Mouse (Mus musculus) lung, adult 2 months (tissue): ENCODE results near the gene Vrk3. TPM values are rescaled to one million over a fixed set of nuclear protein-coding genes. Genes with fewer than 3 reads are reported as not detected.

Experiments used
- DNase-seq: peaks from one replicate; pipeline ENCODE4 v3.0.0; 2022
- H3K4me1 ChIP-seq: fragments of 200-500 bp; 2 replicates; pipeline ENCODE4 v1.6.1; 2011; ENCODE audit warnings: low read length; ENCODE audit not compliant: control insufficient read depth, insufficient read depth
- H3K4me3 ChIP-seq: fragments of 200-500 bp; replicated peaks from 2 replicates; pipeline ENCODE3; 2011; ENCODE audit warnings: low read depth, mild to moderate bottlenecking, control low read depth, low read length; ENCODE audit errors: extremely low read depth
- CTCF ChIP-seq: fragments of 200-500 bp; IDR thresholded peaks from 2 replicates; pipeline ENCODE4 v1.5.1; 2011; ENCODE audit warnings: mild to moderate bottlenecking, low read length, control low read depth; ENCODE audit not compliant: insufficient read depth
- POLR2A ChIP-seq: fragments of 200-500 bp; IDR thresholded peaks from 2 replicates; pipeline ENCODE4 v1.6.1; 2011; ENCODE audit warnings: low read depth, mild to moderate bottlenecking, control low read depth, low read length, borderline replicate concordance; ENCODE audit errors: extremely low read depth
- WGBS: fragments of 180-500 bp; shearing (Covaris S2); methylation state at CpG from one replicate; pipeline ENCODE4 v1.1.7; 2018; 5-methylcytosine and 5-hydroxymethylcytosine counted together
- polyA plus RNA-seq: library from polyadenylated mRNA; depleted of rRNA; stranded (reverse); fragments of >200 nt; gene quantifications from 2 replicates; pipeline ENCODE4 v1.2.3, GENCODE M21; 2012; rRNA removed

Vrk3 gene
- polyA plus RNA-seq, 1 experiment: 51.9 TPM

GRCm38 (mm10) chr7:44826771-44827170, 78.6 kb downstream of the Vrk3 start:
- no peak for DNase-seq
- TF ChIP-seq CTCF (no peak), POLR2A (no peak)
- WGBS: 68% methylated on average over 3 of the region's 3 CpGs
- Histone ChIP-seq H3K4me1 (no peaks in the 10 kb centered on the region; the same call in 1 of the 2 replicates), H3K4me3 (no peak overlapping the region)

Other genes starting within 250 kb of the Vrk3 start
- 1.0 and 10.5 TPM in 2 replicates for gene Mybpc2, start 223.8 kb upstream of the Vrk3 start, polyA plus RNA-seq
- 11.2 and 11.7 TPM in 2 replicates for gene Spib, start 216.3 kb upstream of the Vrk3 start, polyA plus RNA-seq
- 34.3 and 38.3 TPM in 2 replicates for gene Pold1, start 199.6 kb upstream of the Vrk3 start, polyA plus RNA-seq
- gene Nr1h2, start 194.5 kb upstream of the Vrk3 start, polyA plus RNA-seq: 194 and 216 TPM in 2 replicates
- gene Napsa, start 176.0 kb upstream of the Vrk3 start, polyA plus RNA-seq: 576 and 610 TPM in 2 replicates
- gene Kcnc3, start 157.7 kb upstream of the Vrk3 start, polyA plus RNA-seq: 36.0 and 42.5 TPM in 2 replicates
- 223 and 227 TPM in 2 replicates for gene Myh14, start 77.6 kb upstream of the Vrk3 start, polyA plus RNA-seq
- not detected in 2 replicates for gene Izumo2, start 39.7 kb upstream of the Vrk3 start, polyA plus RNA-seq
- gene Zfp473, start 2.6 kb downstream of the Vrk3 start, polyA plus RNA-seq: 0.15 and 0.18 TPM in 2 replicates
- gene Nup62, start 67.7 kb downstream of the Vrk3 start, polyA plus RNA-seq: 42.9 and 44.1 TPM in 2 replicates
- 6.5 and 7.6 TPM in 2 replicates for gene Il4i1, start 68.0 kb downstream of the Vrk3 start, polyA plus RNA-seq
- gene Atf5, start 68.2 kb downstream of the Vrk3 start, polyA plus RNA-seq: 191 and 231 TPM in 2 replicates
- gene Akt1s1, start 100.6 kb downstream of the Vrk3 start, polyA plus RNA-seq: 96.6 and 130 TPM in 2 replicates
- 95.7 and 114 TPM in 2 replicates for gene Tbc1d17, start 100.7 kb downstream of the Vrk3 start, polyA plus RNA-seq
- gene Pnkp, start 108.7 kb downstream of the Vrk3 start, polyA plus RNA-seq: 57.2 and 62.0 TPM in 2 replicates
- 274 and 280 TPM in 2 replicates for gene Ptov1, start 121.4 kb downstream of the Vrk3 start, polyA plus RNA-seq
- 133 and 233 TPM in 2 replicates for gene Med25, start 144.3 kb downstream of the Vrk3 start, polyA plus RNA-seq
- 77.8 and 82.1 TPM in 2 replicates for gene Fuz, start 147.7 kb downstream of the Vrk3 start, polyA plus RNA-seq
- gene Ap2a1, start 181.1 kb downstream of the Vrk3 start, polyA plus RNA-seq: 94.8 and 101 TPM in 2 replicates
- 0.16 TPM in 1 of 2 replicates, not detected in the other for gene Tsks, start 194.8 kb downstream of the Vrk3 start, polyA plus RNA-seq
- 20.7 and 21.0 TPM in 2 replicates for gene Cpt1c, start 226.4 kb downstream of the Vrk3 start, polyA plus RNA-seq
- 71.0 and 97.7 TPM in 2 replicates for gene Prmt1, start 238.2 kb downstream of the Vrk3 start, polyA plus RNA-seq
- 125 and 130 TPM in 2 replicates for gene Irf3, start 249.2 kb downstream of the Vrk3 start, polyA plus RNA-seq